ENCODE assay signal across 8 mouse cellular contexts in genomic region chr9:116098724-116099595, GRCm38 (mm10).
DNase-seq lines count a peak whose midpoint lies in the region; ATAC-seq and TF ChIP-seq lines count a peak whose summit lies in the region.

No protein-coding gene starts in this region.

- no peaks in the 10 kb centered on the region for H3K4me1 ChIP-seq in heart, postnatal 0 days (ENCODE audit: control insufficient read depth, insufficient read depth)
- peaks cover 25% of the 10 kb centered on the region for H3K4me1 ChIP-seq in limb, embryonic 10.5 days

- H3K9ac ChIP-seq in heart, postnatal 0 days (replicated peaks; ENCODE audit: low read depth, low read length): no peak overlapping the region

- no peak overlapping the region for H3K27ac ChIP-seq in heart, postnatal 0 days (ENCODE audit: low read depth)
- peak overlapping the region; percentile 68 for H3K27ac ChIP-seq in limb, embryonic 10.5 days

- no peak for TF ChIP-seq EP300 in heart, postnatal 0 days (IDR thresholded peaks at IDR 0.05; ENCODE audit: low read depth)

- no peak overlapping the region for H3K4me2 ChIP-seq in heart, postnatal 0 days (ENCODE audit: low read depth, low read length)

- TF ChIP-seq CTCF in heart, postnatal 0 days (IDR thresholded peaks at IDR 0.05; ENCODE audit: low read depth): no peak

- peak; percentile 29; the same call in 1 of the 2 replicates for ATAC-seq in heart, postnatal 0 days (ENCODE audit: insufficient read depth, low read depth)

- H3K4me3 ChIP-seq in heart, postnatal 0 days (ENCODE audit: low read depth, low read length): no peak overlapping the region
- no peak overlapping the region for H3K4me3 ChIP-seq in limb, embryonic 10.5 days

- peak; percentile 43 for DNase-seq in adrenal gland, adult 2 months
- no peak for DNase-seq in adrenal gland, adult 8-10 months
- DNase-seq in retina, postnatal 1 day: peak; percentile 26
- DNase-seq in retina, embryonic 14.5 days (ENCODE audit: low spot score): no peak
- no peak for DNase-seq in heart, postnatal 0 days (ENCODE audit: low spot score)
- DNase-seq in limb, embryonic 10.5 days (ENCODE audit: low spot score): peak; percentile 48
- DNase-seq in skeletal muscle tissue, adult 2 months (ENCODE audit: low read depth, low spot score): peak; percentile 44
- DNase-seq in c-Kit-positive CD71-positive TER-119-positive erythroid progenitor cells, embryonic 14.5 days (ENCODE audit: low spot score): no peak

- no peaks in the 10 kb centered on the region for H3K27me3 ChIP-seq in heart, postnatal 0 days (ENCODE audit: control insufficient read depth, insufficient read depth, low read length)
- H3K27me3 ChIP-seq in limb, embryonic 10.5 days (ENCODE audit: low read depth, poor library complexity, severe bottlenecking): no peaks in the 10 kb centered on the region

- 45% methylated on average over 16 of the region's 16 CpGs for WGBS in heart, postnatal 0 days
- 73% methylated on average over 16 of the region's 16 CpGs for WGBS in limb, embryonic 10.5 days

- H3K9me3 ChIP-seq in heart, postnatal 0 days (replicated peaks; ENCODE audit: control insufficient read depth, low read length): no peaks in the 10 kb centered on the region
- H3K9me3 ChIP-seq in limb, embryonic 10.5 days (replicated peaks): no peaks in the 10 kb centered on the region

- peaks cover 37% of the 10 kb centered on the region for H3K36me3 ChIP-seq in heart, postnatal 0 days (replicated peaks; ENCODE audit: control insufficient read depth, insufficient read depth, low read length)
- peaks cover 21% of the 10 kb centered on the region for H3K36me3 ChIP-seq in limb, embryonic 10.5 days

Comparison
In these comparisons a context has a peak if more than half of its experiments do, and no peak if none do; other contexts are left out.
1. DNase-seq: peak in adrenal gland, adult 2 months (single experiment), retina, postnatal 1 day (single experiment), limb, embryonic 10.5 days (single experiment) and skeletal muscle tissue, adult 2 months (single experiment); none in adrenal gland, adult 8-10 months (single experiment), retina, embryonic 14.5 days (single experiment), heart, postnatal 0 days (single experiment) and c-Kit-positive CD71-positive TER-119-positive erythroid progenitor cells, embryonic 14.5 days (single experiment).